Mouse (Mus musculus) neural tube, embryonic 14.5 days (tissue): ENCODE measurements at regions not wholly inside any gene's neighbourhood (a gene's known extent, or its start where the extent isn't known, plus 50 kb on each side); places are given as distances from the start of the nearest gene placed in this dataset.

Experiments
- ATAC-seq: fragments of 200-750 bp; cut with Nextera tagmentation; 2 replicates; pipeline ENCODE4 v1.8.0; 2017; ENCODE audit warnings: low read depth, mild to moderate bottlenecking, moderate TSS enrichment, moderate library complexity
- H3K27ac ChIP-seq: fragments of 300-500 bp; sonication (generic); 2 replicates; pipeline ENCODE4 v1.5.1; 2014; ENCODE audit warnings: low read depth, mild to moderate bottlenecking, control low read depth, low read length, moderate library complexity, mixed read lengths
- H3K27me3 ChIP-seq: fragments of 300-500 bp; sonication (generic); 2 replicates; pipeline ENCODE4 v1.6.1; 2014; ENCODE audit warnings: low read length; ENCODE audit not compliant: control insufficient read depth, insufficient read depth
- H3K36me3 ChIP-seq: fragments of 300-500 bp; sonication (generic); 2 replicates; pipeline ENCODE4 v1.6.1; 2014; ENCODE audit warnings: low read length, mixed read lengths; ENCODE audit not compliant: control insufficient read depth, insufficient read depth
- H3K4me1 ChIP-seq: fragments of 300-500 bp; sonication (generic); 2 replicates; pipeline ENCODE4 v1.6.1; 2014; ENCODE audit warnings: low read length; ENCODE audit not compliant: control insufficient read depth, insufficient read depth
- H3K4me2 ChIP-seq: fragments of 300-500 bp; sonication (generic); 2 replicates; pipeline ENCODE4 v1.6.1; 2014; ENCODE audit warnings: mild to moderate bottlenecking, low read depth, low read length, control low read depth
- H3K4me3 ChIP-seq: fragments of 300-500 bp; sonication (generic); 2 replicates; pipeline ENCODE4 v1.5.1; 2014; ENCODE audit warnings: low read depth, low read length, control low read depth, mixed read lengths
- H3K9ac ChIP-seq: fragments of 300-500 bp; sonication (generic); replicated peaks from 2 replicates; pipeline ENCODE4 v1.6.1; 2014; ENCODE audit warnings: low read depth, mild to moderate bottlenecking, control low read depth, low read length, mixed read lengths
- H3K9me3 ChIP-seq: fragments of 300-500 bp; sonication (generic); 2 replicates; pipeline ENCODE4 v1.6.1; 2016; ENCODE audit warnings: low read length; ENCODE audit not compliant: control insufficient read depth
- WGBS: fragments of 180-500 bp; shearing (Covaris S2); extraction: QIAGEN DNeasy Blood & Tissue Kit; methylation state at CpG from one replicate; pipeline ENCODE4 v1.1.7; 2014; 5-methylcytosine and 5-hydroxymethylcytosine counted together

DNA sequence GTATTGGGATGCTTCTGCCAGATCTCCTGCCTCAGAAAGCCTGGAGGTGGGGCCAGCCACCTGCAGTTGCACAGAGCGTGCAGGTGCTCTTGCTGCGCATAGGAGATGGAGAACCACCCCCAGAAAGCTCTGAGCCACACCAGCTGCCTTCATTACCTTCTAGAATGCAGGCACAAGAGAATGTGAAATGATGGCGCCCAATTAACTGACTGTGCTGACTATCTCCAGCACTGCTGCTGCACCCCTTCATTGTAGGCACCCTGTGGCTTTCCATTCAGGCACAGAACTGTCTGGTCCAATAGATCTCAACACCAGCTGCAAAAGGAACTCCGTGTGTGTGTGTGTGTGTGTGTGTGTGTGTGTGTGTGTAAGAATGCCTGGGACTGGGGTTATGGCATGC is 138.6 kb downstream of the H2al1j start:
- ATAC-seq = no peak
- Histone ChIP-seq H3K9me3 (no peaks in the 10 kb centered on the region), H3K9ac (no peak overlapping the region), H3K27ac (no peak overlapping the region), H3K4me1 (no peaks in the 10 kb centered on the region), H3K4me2 (no peak overlapping the region), H3K27me3 (0 out of 2 replicates have a peak, but pooled peaks cover 2% of the 10 kb centered on the region), H3K4me3 (no peak overlapping the region), H3K36me3 (no peaks in the 10 kb centered on the region)
- 55% methylated on average over 4 of the region's 4 CpGs for WGBS

DNA sequence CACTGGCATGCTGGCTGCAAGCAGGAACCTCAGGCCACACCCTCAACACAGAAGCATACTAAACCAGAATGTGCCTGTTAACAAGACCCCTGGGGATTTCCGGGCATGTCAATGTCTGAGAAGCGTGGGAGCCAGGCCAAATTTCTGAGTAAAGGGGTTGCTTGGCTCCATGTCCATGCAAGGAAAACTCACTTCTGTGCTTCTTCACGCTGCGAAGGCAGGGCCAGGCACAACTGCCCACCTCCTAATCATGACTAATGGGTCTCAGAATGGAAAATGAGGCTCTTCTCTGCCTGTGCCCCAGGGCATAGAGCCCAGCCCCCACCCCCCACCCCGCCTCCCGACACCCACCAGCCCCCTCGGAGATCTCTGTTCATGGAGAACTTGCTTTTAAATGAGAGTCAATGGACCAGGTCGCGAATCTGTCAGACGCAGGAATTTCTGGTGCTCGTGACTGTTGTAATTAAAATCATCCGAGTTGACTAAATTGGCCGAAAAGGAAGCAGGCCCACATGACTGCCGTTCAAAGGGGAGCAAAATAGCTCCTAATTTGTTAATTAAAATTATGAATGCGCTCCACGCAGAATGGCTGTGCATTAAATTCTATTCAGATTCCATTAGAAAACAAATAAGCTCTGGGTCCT is 152.2 kb downstream of the H2al1j start:
- ATAC-seq = no peak
- H3K9me3 ChIP-seq = no peaks in the 10 kb centered on the region
- H3K27ac ChIP-seq = no peak overlapping the region

DNA sequence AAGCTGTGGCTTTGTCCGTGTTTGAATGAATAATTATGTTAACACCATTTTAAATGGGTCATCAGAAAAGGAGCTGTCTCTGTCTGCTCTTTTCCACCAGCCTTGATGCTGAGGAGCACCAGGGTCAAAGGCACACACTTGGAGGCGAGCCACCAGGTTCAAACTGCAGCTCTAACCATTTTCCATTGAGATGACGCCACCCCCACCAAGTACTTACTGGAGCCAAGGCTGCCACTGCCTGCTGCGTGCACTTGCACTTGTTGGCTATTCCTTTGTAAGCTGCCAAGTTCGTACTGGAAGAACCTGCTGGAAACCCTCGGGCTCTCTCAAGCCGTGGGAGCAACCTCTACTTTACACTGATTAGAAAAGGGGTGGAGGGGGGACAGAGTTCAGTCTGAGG is 154.5 kb downstream of the H2al1j start:
- H3K9me3 ChIP-seq = no peaks in the 10 kb centered on the region
- no peak overlapping the region for H3K9ac ChIP-seq
- 61% methylated on average over 7 of the region's 7 CpGs for WGBS
- no peak overlapping the region for H3K27ac ChIP-seq
- H3K4me2 ChIP-seq = no peak overlapping the region
- no peak for ATAC-seq
- no peak overlapping the region for H3K4me3 ChIP-seq
- no peaks in the 10 kb centered on the region for H3K4me1 ChIP-seq
- no peaks in the 10 kb centered on the region for H3K27me3 ChIP-seq
- no peaks in the 10 kb centered on the region for H3K36me3 ChIP-seq

More for the DNA sequence above, 152.2 kb downstream of the H2al1j start:
- H3K4me1 ChIP-seq = no peaks in the 10 kb centered on the region
- H3K27me3 ChIP-seq = no peaks in the 10 kb centered on the region
- no peak overlapping the region for H3K9ac ChIP-seq
- H3K36me3 ChIP-seq = no peaks in the 10 kb centered on the region
- no peak overlapping the region for H3K4me2 ChIP-seq
- no peak overlapping the region for H3K4me3 ChIP-seq
- 32% methylated on average over 16 of the region's 16 CpGs for WGBS

DNA sequence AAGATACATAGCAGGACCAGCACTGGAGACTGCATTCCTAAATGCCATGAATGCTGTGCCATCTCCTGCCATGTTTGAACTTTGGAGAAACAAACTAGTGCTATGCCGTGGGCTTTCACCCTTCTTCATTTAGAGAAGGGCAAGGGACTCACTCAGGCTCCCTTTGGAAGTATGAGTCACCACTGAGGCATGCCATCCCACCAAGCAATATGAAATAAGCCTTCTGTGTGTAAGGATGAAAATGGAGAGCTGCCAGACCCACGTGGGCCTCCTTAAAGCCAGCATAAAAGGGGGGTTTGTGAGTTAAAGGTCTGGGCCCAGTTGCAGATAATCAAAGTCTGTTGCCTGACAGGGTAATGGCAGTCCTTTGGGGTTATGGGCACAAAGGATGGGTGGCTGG is 159.0 kb downstream of the H2al1j start:
- no peak overlapping the region for H3K4me3 ChIP-seq
- no peaks in the 10 kb centered on the region for H3K27me3 ChIP-seq
- no peaks in the 10 kb centered on the region for H3K36me3 ChIP-seq
- H3K4me2 ChIP-seq = no peak overlapping the region
- ATAC-seq = no peak
- WGBS = 48% methylated on average over 2 of the region's 2 CpGs
- no peak overlapping the region for H3K9ac ChIP-seq
- no peak overlapping the region for H3K27ac ChIP-seq
- H3K9me3 ChIP-seq = no peaks in the 10 kb centered on the region
- H3K4me1 ChIP-seq = no peaks in the 10 kb centered on the region

DNA sequence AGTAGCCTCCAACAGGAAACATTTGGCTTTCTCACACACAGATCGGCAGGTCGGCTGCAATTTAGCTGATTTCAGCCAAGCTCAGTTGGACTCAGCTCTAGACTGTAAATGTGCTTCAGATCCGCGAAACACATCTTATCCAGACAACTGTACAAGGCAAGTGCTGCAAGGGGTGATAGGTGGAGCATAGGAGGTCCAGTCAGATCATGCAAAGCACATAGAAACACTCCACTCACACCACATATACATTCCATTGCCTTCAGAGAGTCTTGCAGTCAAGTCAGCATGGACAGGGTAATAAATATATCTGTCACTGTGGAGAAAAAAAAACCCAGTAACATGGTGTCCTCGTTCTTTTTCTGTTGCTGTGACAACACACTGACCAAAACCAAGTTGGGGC is 160.3 kb downstream of the H2al1j start:
- H3K4me3 ChIP-seq = no peak overlapping the region
- no peak overlapping the region for H3K4me2 ChIP-seq
- 64% methylated on average over 5 of the region's 5 CpGs for WGBS
- no peak overlapping the region for H3K27ac ChIP-seq
- no peaks in the 10 kb centered on the region for H3K36me3 ChIP-seq
- no peak for ATAC-seq
- no peaks in the 10 kb centered on the region for H3K9me3 ChIP-seq
- no peaks in the 10 kb centered on the region for H3K27me3 ChIP-seq
- H3K4me1 ChIP-seq = 0 out of 2 replicates have a peak, but pooled peaks cover 3% of the 10 kb centered on the region
- H3K9ac ChIP-seq = no peak overlapping the region

DNA sequence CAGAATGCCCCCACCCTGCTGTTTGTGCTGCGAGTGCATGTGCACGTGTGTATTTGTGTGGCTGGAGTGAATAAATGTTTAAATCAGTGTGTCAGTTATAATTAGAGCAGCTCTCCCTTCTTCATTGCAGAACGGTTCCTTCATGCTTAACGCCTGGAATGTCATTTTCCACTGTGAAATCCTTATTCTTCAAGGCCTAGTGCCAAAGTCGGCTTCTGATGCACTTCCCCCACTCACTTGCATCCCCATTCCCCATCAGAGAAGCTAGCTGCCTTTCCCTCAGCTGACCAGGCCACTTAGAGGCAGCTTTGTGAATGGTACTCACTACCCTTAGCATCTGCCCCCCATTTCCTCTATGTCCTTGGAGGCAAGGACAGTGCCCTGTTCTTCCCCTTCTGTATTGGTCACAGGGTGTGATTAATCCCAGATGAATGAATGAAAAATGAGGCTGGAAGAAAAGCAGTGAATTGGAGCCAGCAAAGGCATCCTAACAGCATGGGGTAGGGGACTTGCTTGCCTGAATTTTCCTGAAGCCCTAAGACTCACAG is 162.6 kb downstream of the H2al1j start:
- Histone ChIP-seq H3K4me2 (no peak overlapping the region), H3K9me3 (no peaks in the 10 kb centered on the region), H3K27me3 (no peaks in the 10 kb centered on the region), H3K27ac (no peak overlapping the region), H3K4me1 (0 out of 2 replicates have a peak, but pooled peaks cover 6% of the 10 kb centered on the region), H3K36me3 (no peaks in the 10 kb centered on the region), H3K4me3 (no peak overlapping the region), H3K9ac (no peak overlapping the region)
- 44% methylated on average over 5 of the region's 5 CpGs for WGBS
- ATAC-seq = no peak

DNA sequence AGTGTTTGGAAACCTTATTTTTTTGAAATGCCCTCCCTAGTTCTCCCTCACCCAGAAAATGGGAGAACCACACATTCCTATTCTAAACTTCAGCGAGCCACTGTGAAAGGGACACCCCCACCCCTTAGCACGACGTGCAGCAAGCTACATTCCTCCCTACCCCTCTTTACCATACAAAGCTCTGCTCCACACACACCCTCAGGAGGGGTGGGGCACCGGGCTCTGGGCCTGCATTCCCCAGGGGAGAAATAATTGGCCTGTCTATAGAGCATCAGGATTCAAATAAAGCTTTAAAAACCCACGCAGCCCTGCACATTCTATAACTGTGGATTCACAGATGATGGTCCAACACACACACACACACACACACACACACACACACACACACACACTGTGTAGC is 163.6 kb downstream of the H2al1j start:
- Histone ChIP-seq H3K4me1 (0 out of 2 replicates have a peak, but pooled peaks cover 6% of the 10 kb centered on the region), H3K27me3 (no peaks in the 10 kb centered on the region), H3K36me3 (no peaks in the 10 kb centered on the region), H3K27ac (no peak overlapping the region), H3K9ac (no peak overlapping the region), H3K4me3 (no peak overlapping the region), H3K4me2 (no peak overlapping the region), H3K9me3 (no peaks in the 10 kb centered on the region)
- 22% methylated on average over 4 of the region's 5 CpGs for WGBS
- ATAC-seq = no peak

DNA sequence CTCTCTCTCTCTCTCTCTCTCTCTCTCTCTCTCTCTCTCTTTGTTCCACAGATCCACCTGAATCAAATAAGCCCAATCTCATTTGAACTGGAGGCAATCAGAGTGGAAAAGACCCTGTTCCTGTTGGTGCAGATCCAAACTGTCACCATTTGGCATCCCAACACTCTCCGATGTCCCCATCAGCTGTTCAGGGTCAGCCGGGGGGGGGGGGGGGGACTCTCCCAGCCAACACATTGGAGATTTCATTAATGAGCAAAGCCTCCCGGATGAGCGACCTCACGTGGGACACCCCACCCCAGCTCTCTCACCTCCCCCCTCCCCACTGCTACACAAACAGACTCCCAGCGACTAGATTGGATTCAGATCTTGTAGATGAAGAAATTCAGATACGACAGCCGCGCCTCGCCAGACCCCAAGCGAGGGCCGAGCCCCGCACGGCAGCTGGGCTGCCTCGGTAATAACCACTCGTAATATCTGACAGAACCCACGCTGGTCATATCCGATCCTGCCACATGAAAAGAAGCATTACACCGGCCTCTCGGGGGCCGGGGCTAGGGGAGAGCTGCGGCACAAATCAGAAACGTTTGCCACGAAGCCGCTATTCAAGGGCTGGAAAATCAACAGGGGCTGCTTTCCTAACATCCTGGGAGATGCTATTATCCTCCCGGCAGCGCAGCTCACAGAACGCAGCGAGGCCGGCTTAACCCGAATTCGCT is 164.2 kb downstream of the H2al1j start:
- no peak for ATAC-seq
- Histone ChIP-seq H3K27me3 (no peaks in the 10 kb centered on the region), H3K4me2 (0 out of 2 replicates have a peak overlapping the region, but pooled peaks have one; percentile 23), H3K4me1 (0 out of 2 replicates have a peak, but pooled peaks cover 6% of the 10 kb centered on the region), H3K9me3 (no peaks in the 10 kb centered on the region), H3K36me3 (no peaks in the 10 kb centered on the region), H3K4me3 (no peak overlapping the region), H3K27ac (peak overlapping the region; percentile 57; the same call in 1 of the 2 replicates), H3K9ac (0 out of 2 replicates have a peak overlapping the region, but pooled peaks have one; percentile 25)
- WGBS = 24% methylated on average over 30 of the region's 32 CpGs
